Mouse (Mus musculus) liver, embryonic 13.5 days (tissue): Measurements from ENCODE around the gene Leng1. TPM values are rescaled to one million over a fixed set of nuclear protein-coding genes. Genes with fewer than 3 reads are reported as not detected.

Experiments
- ATAC-seq: fragments of 200-750 bp; cut with Nextera tagmentation; 2 replicates; pipeline ENCODE4 v1.8.0; 2017; ENCODE audit warnings: low read depth, mild to moderate bottlenecking, moderate number of reproducible peaks, moderate library complexity
- DNase-seq: peaks from one replicate; pipeline ENCODE4 v3.0.0; 2022
- H3K27ac ChIP-seq: fragments of 300-500 bp; sonication (generic); 2 replicates; pipeline ENCODE4 v1.5.1; 2015; ENCODE audit warnings: moderate library complexity, mild to moderate bottlenecking, inconsistent platforms
- H3K27me3 ChIP-seq: fragments of 300-500 bp; sonication (generic); 2 replicates; pipeline ENCODE4 v1.6.1; 2015; ENCODE audit warnings: mild to moderate bottlenecking, inconsistent platforms
- H3K36me3 ChIP-seq: fragments of 300-500 bp; sonication (generic); 2 replicates; pipeline ENCODE4 v1.6.1; 2015; ENCODE audit warnings: mild to moderate bottlenecking, inconsistent platforms
- H3K4me1 ChIP-seq: fragments of 300-500 bp; sonication (generic); replicated peaks from 2 replicates; pipeline ENCODE4 v1.6.1; 2015; ENCODE audit warnings: inconsistent platforms
- H3K4me2 ChIP-seq: fragments of 300-500 bp; sonication (generic); 2 replicates; pipeline ENCODE4 v1.6.1; 2015; ENCODE audit warnings: inconsistent platforms, mild to moderate bottlenecking, moderate library complexity
- H3K4me3 ChIP-seq: fragments of 300-500 bp; sonication (generic); replicated peaks from 2 replicates; pipeline ENCODE4 v1.5.1; 2015; ENCODE audit warnings: mild to moderate bottlenecking, inconsistent platforms
- H3K9ac ChIP-seq: fragments of 300-500 bp; sonication (generic); 2 replicates; pipeline ENCODE4 v1.6.1; 2015; ENCODE audit warnings: mild to moderate bottlenecking, inconsistent platforms
- H3K9me3 ChIP-seq: fragments of 300-500 bp; sonication (generic); replicated peaks from 2 replicates; pipeline ENCODE4 v1.6.1; 2016; ENCODE audit warnings: inconsistent platforms
- whole genome bisulfite sequencing: fragments of 180-500 bp; shearing (Covaris S2); methylation state at CpG from one replicate; pipeline ENCODE4 v1.1.7; 2015; ENCODE audit not compliant: insufficient replicate concordance; 5-methylcytosine and 5-hydroxymethylcytosine counted together
- microRNA-seq: library from miRNA; unstranded; fragments of <30 nt; microRNA quantifications from one replicate; pipeline ENCODE4, GENCODE M21; 2016
- polyA plus RNA-seq: library from polyadenylated mRNA; unstranded; fragments of >200 nt; fragmentation: Nextera tagmentation; extraction: Ambion mirVana; gene quantifications from 2 replicates; pipeline ENCODE4 v1.2.1, GENCODE M21; 2015

The Leng1 gene
- polyA plus RNA-seq, 1 experiment from 2014 or later: 7.2 TPM

- H3K36me3 ChIP-seq: peaks cover 37% of the 10 kb centered on the region
- H3K4me2 ChIP-seq: peak within 1 kb of the TSS; percentile 85
- H3K9me3 ChIP-seq: no peaks in the 10 kb centered on the region
- no peaks in the 10 kb centered on the region for H3K27me3 ChIP-seq
- H3K27ac ChIP-seq: peak within 1 kb of the TSS; percentile 73
- H3K9ac ChIP-seq: peak within 1 kb of the TSS; percentile 79
- WGBS: under 1% methylated on average over 32 of the region's 32 CpGs
- peaks cover 29% of the 10 kb centered on the region for H3K4me1 ChIP-seq
- H3K4me3 ChIP-seq: peak within 1 kb of the TSS; percentile 71
- ATAC-seq (peak; percentile 95), DNase-seq (peak; percentile 82)
Observed at GRCm38 (mm10) chr7:3617242-3617995, 48.2 kb downstream of the Leng1 start, which contains the start of gene Ndufa3. Gene Ndufa3 (plus strand): TSS chr7:3617373.

- peak overlapping the region; percentile 79; the same call in 1 of the 2 replicates for H3K9ac ChIP-seq
- WGBS: 25% methylated on average over 6 of the region's 6 CpGs
Observed at GRCm38 (mm10) chr7:3616389-3617241, 49.0 kb downstream of the Leng1 start.

DNA sequence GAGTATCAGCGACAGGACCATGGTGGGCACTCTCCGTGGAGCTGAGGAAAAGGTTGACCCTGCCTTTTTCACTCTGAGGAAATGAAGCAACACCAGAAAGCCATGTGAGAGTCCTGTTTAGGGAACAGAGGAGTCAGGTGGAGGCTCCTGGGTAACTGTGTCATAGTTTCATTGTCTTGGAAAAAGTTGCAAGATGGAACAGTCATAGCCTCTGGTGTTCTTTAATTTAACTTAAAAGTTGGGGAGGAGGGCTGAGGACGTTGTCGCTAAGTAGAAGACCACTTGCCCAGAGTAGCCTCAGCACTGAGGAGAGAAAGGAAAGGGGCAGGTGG, 49.6 kb downstream of the Leng1 start, which contains the start of gene Oscar:
Oscar (minus strand) TSS at position 101 of the 332 bp plus-strand sequence.
- ATAC-seq: no peak
- Histone ChIP-seq H3K27ac (no peak within 1 kb of the TSS), H3K9ac (no peak within 1 kb of the TSS), H3K27me3 (no peaks in the 10 kb centered on the region), H3K9me3 (no peaks in the 10 kb centered on the region), H3K36me3 (peaks cover 26% of the 10 kb centered on the region), H3K4me1 (peaks cover 29% of the 10 kb centered on the region), H3K4me2 (peak within 1 kb of the TSS; percentile 85), H3K4me3 (peak within 1 kb of the TSS; percentile 71)
- no peak for DNase-seq
- 62% methylated on average over 4 of the region's 4 CpGs for WGBS

More at GRCm38 (mm10) chr7:3616389-3617241, 49.0 kb downstream of the Leng1 start:
- ATAC-seq (peak; percentile 1; the same call in 1 of the 2 replicates), DNase-seq (peak; percentile 34)
- Histone ChIP-seq H3K4me2 (peak overlapping the region; percentile 85), H3K9me3 (no peaks in the 10 kb centered on the region), H3K36me3 (peaks cover 29% of the 10 kb centered on the region), H3K4me1 (peaks cover 29% of the 10 kb centered on the region), H3K27me3 (no peaks in the 10 kb centered on the region), H3K4me3 (peak overlapping the region; percentile 71), H3K27ac (no peak overlapping the region)

DNA sequence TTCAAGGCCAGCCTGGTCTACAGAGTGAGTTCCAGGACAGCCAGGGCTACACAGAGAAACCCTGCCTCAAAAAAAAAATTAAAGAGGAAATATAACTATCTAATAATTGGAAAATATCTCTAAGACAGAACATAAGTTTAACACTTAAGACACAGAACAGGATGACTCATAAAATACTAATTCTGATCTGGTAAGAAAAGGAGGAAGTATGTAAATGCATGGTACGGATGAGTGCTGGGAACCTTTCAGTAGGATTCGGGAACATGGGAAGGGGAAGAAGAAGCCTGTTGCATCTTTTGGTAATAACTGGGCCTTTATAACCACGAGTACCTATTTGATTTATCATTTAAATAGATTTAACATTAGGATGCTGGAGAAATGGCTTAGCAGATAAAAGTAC, 51.6 kb downstream of the Leng1 start:
- WGBS: 59% methylated on average over 3 of the region's 3 CpGs
- H3K4me2 ChIP-seq: no peak overlapping the region
- peaks cover 27% of the 10 kb centered on the region for H3K4me1 ChIP-seq
- no peak overlapping the region for H3K4me3 ChIP-seq
- no peak for ATAC-seq
- no peak overlapping the region for H3K27ac ChIP-seq
- H3K36me3 ChIP-seq: peaks cover 6% of the 10 kb centered on the region; the same call in 1 of the 2 replicates
- no peaks in the 10 kb centered on the region for H3K9me3 ChIP-seq
- H3K9ac ChIP-seq: no peak overlapping the region
- no peaks in the 10 kb centered on the region for H3K27me3 ChIP-seq
- no peak for DNase-seq

GRCm38 (mm10) chr7:3611006-3611405, 54.6 kb downstream of the Leng1 start:
- no peaks in the 10 kb centered on the region for H3K9me3 ChIP-seq
- H3K9ac ChIP-seq: no peak overlapping the region
- no peaks in the 10 kb centered on the region for H3K27me3 ChIP-seq
- 81% methylated on average over 13 of the region's 13 CpGs for WGBS
- peaks cover 2% of the 10 kb centered on the region for H3K4me1 ChIP-seq
- no peak overlapping the region for H3K4me2 ChIP-seq
- H3K27ac ChIP-seq: no peak overlapping the region
- DNase-seq (no peak), ATAC-seq (peak; percentile 30; the same call in 1 of the 2 replicates)
- H3K36me3 ChIP-seq: no peaks in the 10 kb centered on the region
- no peak overlapping the region for H3K4me3 ChIP-seq

GRCm38 (mm10) chr7:3610437-3610836, 55.2 kb downstream of the Leng1 start:
- DNase-seq (no peak), ATAC-seq (no peak)
- Histone ChIP-seq H3K27me3 (no peaks in the 10 kb centered on the region), H3K36me3 (no peaks in the 10 kb centered on the region), H3K9ac (no peak overlapping the region), H3K9me3 (no peaks in the 10 kb centered on the region), H3K4me3 (no peak overlapping the region), H3K4me2 (no peak overlapping the region), H3K27ac (no peak overlapping the region), H3K4me1 (no peaks in the 10 kb centered on the region)
- 20% methylated on average over 3 of the region's 3 CpGs for WGBS

Small RNA genes lying within 50 kb of the gene (microRNA-seq; reads per million reads assigned to microRNA genes)
- 4.1 reads per million, percentile 9 among the genes with 10 or more reads in this experiment for gene Mir3572

Other genes with a start within 250 kb of the Leng1 start
- 0.28 and 0.30 TPM in 2 replicates for gene Cacng6, start 241.6 kb downstream of the Leng1 start, polyA plus RNA-seq
- 0.07 TPM in 1 of 2 replicates, not detected in the other for gene Tarm1, start 163.2 kb downstream of the Leng1 start, polyA plus RNA-seq
- not detected in 2 replicates for gene Oscar, start 49.7 kb downstream of the Leng1 start, polyA plus RNA-seq
- gene Ndufa3, start 48.5 kb downstream of the Leng1 start, polyA plus RNA-seq: 224 and 292 TPM in 2 replicates
- 12.7 and 13.0 TPM in 2 replicates for gene Tfpt, start 35.9 kb downstream of the Leng1 start, polyA plus RNA-seq
- 79.1 and 83.7 TPM in 2 replicates for gene Prpf31, start 35.9 kb downstream of the Leng1 start, polyA plus RNA-seq
- gene Cnot3, start 20.6 kb downstream of the Leng1 start, polyA plus RNA-seq: 22.8 and 25.3 TPM in 2 replicates
- 7.3 and 7.8 TPM in 2 replicates for gene Tmc4, start 11.7 kb upstream of the Leng1 start, polyA plus RNA-seq
- gene Tsen34, start 27.0 kb upstream of the Leng1 start, polyA plus RNA-seq: 41.7 and 43.6 TPM in 2 replicates
- 19.8 and 20.0 TPM in 2 replicates for gene Mboat7, start 27.7 kb upstream of the Leng1 start, polyA plus RNA-seq
- 1,306 and 1,329 TPM in 2 replicates for gene Rps9, start 38.2 kb upstream of the Leng1 start, polyA plus RNA-seq
- gene Pirb, start 54.6 kb upstream of the Leng1 start, polyA plus RNA-seq: 0.84 and 1.3 TPM in 2 replicates
- gene Gm15448, start 159.8 kb upstream of the Leng1 start, polyA plus RNA-seq: not detected in 2 replicates
- 0.45 and 0.52 TPM in 2 replicates for gene Pira2, start 179.2 kb upstream of the Leng1 start, polyA plus RNA-seq
- 0.16 and 0.23 TPM in 2 replicates for gene Gm14548, start 232.3 kb upstream of the Leng1 start, polyA plus RNA-seq
- gene Lilra6, start 249.7 kb upstream of the Leng1 start, polyA plus RNA-seq: 0.09 and 0.21 TPM in 2 replicates